Mouse (Mus musculus) heart, embryonic 10.5 days (tissue): Measurements from ENCODE around the gene Tmem179. TPM values are rescaled to one million over a fixed set of nuclear protein-coding genes. Genes with fewer than 3 reads are reported as not detected.

Source experiments
- DNase-seq: peaks from one replicate; pipeline ENCODE4 v3.0.0-alpha.2; 2017; ENCODE audit warnings: low spot score
- H3K27ac ChIP-seq: fragments of 300-500 bp; sonication (generic); 2 replicates; pipeline ENCODE4 v1.5.1; 2016; ENCODE audit warnings: mild to moderate bottlenecking
- H3K27me3 ChIP-seq: fragments of 300-500 bp; sonication (generic); 2 replicates; pipeline ENCODE4 v1.6.1; 2016; ENCODE audit warnings: mild to moderate bottlenecking; ENCODE audit not compliant: poor library complexity, insufficient read depth, severe bottlenecking
- H3K36me3 ChIP-seq: fragments of 300-500 bp; sonication (generic); 2 replicates; pipeline ENCODE4 v1.6.1; 2016; ENCODE audit warnings: mild to moderate bottlenecking, moderate library complexity
- H3K4me1 ChIP-seq: fragments of 300-500 bp; sonication (generic); 2 replicates; pipeline ENCODE4 v1.6.1; 2016; ENCODE audit warnings: mild to moderate bottlenecking
- H3K4me3 ChIP-seq: fragments of 300-500 bp; sonication (generic); 2 replicates; pipeline ENCODE4 v1.5.1; 2016; ENCODE audit warnings: mild to moderate bottlenecking, moderate library complexity
- H3K9me3 ChIP-seq: fragments of 300-500 bp; sonication (generic); 2 replicates; pipeline ENCODE4 v1.6.1; 2016; ENCODE audit warnings: mild to moderate bottlenecking, moderate library complexity
- WGBS: fragments of 180-500 bp; shearing (Covaris S2); methylation state at CpG from one replicate; pipeline ENCODE4 v1.1.7; 2016; 5-methylcytosine and 5-hydroxymethylcytosine counted together
- polyA plus RNA-seq: library from polyadenylated mRNA; unstranded; fragments of >200 nt; fragmentation: Nextera tagmentation; extraction: Ambion mirVana; gene quantifications from 2 replicates; pipeline ENCODE4 v1.2.1, GENCODE M21; 2016

Gene Tmem179
- polyA plus RNA-seq, 1 experiment from 2014 or later: 1.5 TPM

DNA sequence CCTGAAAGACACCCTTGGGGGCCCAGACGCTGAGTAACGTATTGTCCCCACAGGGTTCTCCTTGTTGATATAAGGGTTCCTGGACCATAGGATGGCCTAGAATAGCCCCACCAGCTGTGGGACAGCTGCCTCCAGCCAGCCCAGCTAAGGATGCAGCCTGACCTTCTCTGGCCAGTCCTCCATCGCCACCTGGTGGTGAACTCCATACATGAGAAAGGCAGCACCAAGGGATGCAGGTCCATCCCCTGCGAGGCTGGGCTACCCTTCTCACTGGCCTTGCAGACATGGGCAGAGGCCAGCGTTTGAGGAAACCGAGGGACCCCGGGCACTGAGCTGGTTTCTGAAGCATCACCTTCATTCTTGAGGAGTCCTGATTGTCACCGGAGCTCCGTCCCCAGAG is 42.8 kb downstream of the Tmem179 start:
- Histone ChIP-seq H3K27ac (0 out of 2 replicates have a peak overlapping the region, but pooled peaks have one; percentile 3), H3K4me3 (no peak overlapping the region), H3K27me3 (peaks cover 85% of the 10 kb centered on the region), H3K9me3 (no peaks in the 10 kb centered on the region), H3K4me1 (no peaks in the 10 kb centered on the region), H3K36me3 (no peaks in the 10 kb centered on the region)
- peak; percentile 87 for DNase-seq
- 15% methylated on average over 9 of the region's 9 CpGs for WGBS

DNA sequence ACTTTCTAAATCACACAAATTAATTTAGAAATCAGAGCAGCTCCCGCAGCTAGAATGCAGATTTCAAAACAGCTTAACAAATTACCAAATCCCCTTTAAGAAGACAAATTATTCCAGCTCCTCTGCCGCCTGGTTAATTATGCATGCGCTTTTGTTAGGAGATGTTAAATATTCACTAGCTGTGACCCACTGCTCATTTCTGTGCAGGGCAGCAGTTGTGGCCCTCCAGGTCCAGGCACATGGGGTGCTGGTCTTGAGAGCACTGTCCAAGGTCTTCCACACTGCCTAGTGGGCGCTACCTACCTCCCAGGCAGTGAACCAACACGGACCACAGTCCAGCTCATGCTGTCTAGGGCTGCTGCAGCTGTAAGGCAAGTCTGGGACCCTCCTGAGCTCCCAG is 46.3 kb downstream of the Tmem179 start:
- peaks cover 89% of the 10 kb centered on the region for H3K27me3 ChIP-seq
- H3K4me3 ChIP-seq: no peak overlapping the region
- H3K27ac ChIP-seq: no peak overlapping the region
- H3K4me1 ChIP-seq: no peaks in the 10 kb centered on the region
- H3K36me3 ChIP-seq: no peaks in the 10 kb centered on the region
- no peaks in the 10 kb centered on the region for H3K9me3 ChIP-seq
- WGBS: 69% methylated on average over 5 of the region's 5 CpGs
- no peak for DNase-seq

DNA sequence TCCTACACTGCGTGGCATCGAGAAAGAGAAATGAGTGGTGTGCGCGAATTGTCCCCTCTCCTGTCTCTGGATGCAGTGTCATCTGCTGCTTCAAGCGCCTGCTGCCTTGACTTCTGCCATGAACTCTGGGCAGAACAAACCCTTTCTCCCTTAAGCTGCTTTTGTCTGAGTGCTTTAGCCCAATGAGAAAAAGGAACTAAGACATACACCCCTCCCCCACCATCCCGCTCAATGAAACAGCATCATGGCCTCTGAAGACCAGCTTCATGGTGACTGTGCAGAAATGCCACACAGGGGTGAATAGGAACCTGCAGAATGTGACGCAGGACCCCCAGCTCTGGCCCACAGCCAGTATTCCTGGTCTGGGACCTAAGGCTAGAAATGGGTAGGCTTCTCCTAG is 47.2 kb downstream of the Tmem179 start:
- Histone ChIP-seq H3K27ac (no peak overlapping the region), H3K4me1 (no peaks in the 10 kb centered on the region), H3K4me3 (no peak overlapping the region), H3K36me3 (no peaks in the 10 kb centered on the region), H3K27me3 (peaks cover 83% of the 10 kb centered on the region), H3K9me3 (no peaks in the 10 kb centered on the region)
- DNase-seq: no peak
- 87% methylated on average over 7 of the region's 7 CpGs for WGBS

DNA sequence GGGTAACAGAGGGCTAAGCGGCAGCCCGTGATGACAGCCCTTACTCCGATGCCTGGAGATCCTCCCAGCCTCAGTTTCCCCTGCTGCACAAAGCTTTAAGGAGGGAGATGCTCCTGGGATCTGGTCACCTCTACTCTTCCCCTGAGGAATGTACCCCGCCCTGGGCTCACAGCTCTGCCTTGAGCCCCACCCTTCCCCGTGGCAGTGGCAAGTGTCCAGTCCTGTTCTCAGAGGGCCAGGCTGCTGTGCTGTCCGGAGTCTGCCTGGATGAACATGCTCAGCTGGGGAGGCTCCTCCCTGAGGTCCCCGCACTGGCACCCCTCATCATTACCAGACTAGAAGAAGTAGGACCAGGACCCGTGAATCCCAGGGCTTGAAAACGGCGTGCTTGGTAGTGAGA is 49.2 kb downstream of the Tmem179 start:
- Histone ChIP-seq H3K9me3 (no peaks in the 10 kb centered on the region), H3K36me3 (no peaks in the 10 kb centered on the region), H3K4me1 (no peaks in the 10 kb centered on the region), H3K27me3 (peaks cover 63% of the 10 kb centered on the region), H3K27ac (no peak overlapping the region), H3K4me3 (no peak overlapping the region)
- WGBS: 75% methylated on average over 10 of the region's 10 CpGs
- no peak for DNase-seq

DNA sequence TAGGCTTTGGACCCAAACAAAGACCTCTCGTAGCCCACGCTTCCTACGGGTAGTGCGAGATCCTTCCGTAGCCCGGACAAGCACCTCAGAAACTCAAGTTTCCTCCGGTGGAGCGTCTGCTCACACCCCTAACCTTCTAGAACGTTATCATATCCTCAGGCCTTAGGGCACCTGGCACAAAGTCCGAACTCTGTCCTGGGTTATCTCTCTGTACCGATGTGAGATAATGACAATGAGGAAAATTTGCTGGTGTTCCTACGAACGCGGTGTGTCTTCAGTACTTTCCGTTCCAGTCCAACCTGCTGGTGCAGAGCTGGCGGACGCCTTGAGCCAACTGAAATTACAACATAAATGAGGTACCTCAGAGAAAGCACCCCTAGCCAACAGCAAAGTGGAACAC is 50.6 kb downstream of the Tmem179 start:
- no peak for DNase-seq
- Histone ChIP-seq H3K27ac (no peak overlapping the region), H3K4me1 (no peaks in the 10 kb centered on the region), H3K27me3 (peaks cover 58% of the 10 kb centered on the region), H3K9me3 (no peaks in the 10 kb centered on the region), H3K36me3 (no peaks in the 10 kb centered on the region), H3K4me3 (no peak overlapping the region)
- WGBS: 84% methylated on average over 17 of the region's 17 CpGs

DNA sequence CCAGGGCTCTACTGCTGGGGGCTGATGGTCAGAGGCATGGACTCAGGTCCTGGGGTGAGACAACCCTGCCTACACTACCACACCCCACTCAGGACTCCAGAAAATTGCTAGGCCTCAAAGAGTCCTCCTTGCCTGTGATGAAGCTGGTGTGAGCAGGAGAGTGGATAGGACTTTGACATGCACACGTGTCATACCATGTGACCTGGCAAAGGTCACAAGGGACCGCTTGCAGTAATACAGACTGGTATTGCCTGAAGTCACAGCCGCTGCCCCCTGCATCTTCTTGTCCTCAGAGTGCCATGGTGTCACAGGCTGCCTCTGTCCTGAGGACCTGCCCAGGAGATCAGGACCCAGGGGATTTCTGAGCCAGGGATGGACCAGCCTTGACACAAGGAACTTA is 52.0 kb downstream of the Tmem179 start:
- DNase-seq: no peak
- H3K9me3 ChIP-seq: no peaks in the 10 kb centered on the region
- no peaks in the 10 kb centered on the region for H3K36me3 ChIP-seq
- H3K27ac ChIP-seq: no peak overlapping the region
- H3K27me3 ChIP-seq: peaks cover 48% of the 10 kb centered on the region
- no peaks in the 10 kb centered on the region for H3K4me1 ChIP-seq
- H3K4me3 ChIP-seq: no peak overlapping the region
- WGBS: 82% methylated on average over 3 of the region's 3 CpGs

DNA sequence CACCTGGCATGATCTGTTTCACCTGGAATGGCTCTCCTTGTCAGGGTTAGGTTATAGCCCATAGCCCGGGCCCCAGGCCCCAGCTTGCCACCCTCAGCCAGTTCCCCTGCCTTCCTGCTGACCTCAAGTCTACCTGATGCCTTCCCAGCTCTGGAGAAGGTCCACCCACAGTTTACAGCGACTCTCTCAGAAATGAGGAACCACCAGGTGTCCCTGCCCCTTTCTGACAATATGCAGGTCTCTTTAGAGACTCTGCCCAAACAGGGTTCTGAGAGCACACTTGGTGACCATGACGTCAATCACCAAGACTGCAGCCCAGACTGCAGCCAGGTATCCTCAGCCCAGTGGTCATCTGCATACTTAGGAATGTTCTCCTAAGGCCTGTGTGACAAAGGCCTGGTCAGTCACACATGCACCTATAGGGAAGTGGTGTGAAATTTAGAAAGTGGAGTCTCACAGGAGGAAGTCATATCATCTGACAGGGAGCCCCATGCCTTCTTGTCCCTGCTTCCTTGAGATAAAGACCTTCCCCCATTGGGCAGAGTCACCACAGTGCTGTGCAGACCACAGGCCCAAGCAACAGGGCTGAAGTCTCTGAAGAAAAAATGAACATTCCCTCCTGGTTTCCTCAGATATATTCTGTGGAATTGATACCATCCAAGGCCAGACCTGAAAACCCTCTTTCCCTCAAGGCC is 52.6 kb downstream of the Tmem179 start:
- 77% methylated on average over 3 of the region's 3 CpGs for WGBS
- no peak overlapping the region for H3K27ac ChIP-seq
- H3K27me3 ChIP-seq: peaks cover 46% of the 10 kb centered on the region
- no peak overlapping the region for H3K4me3 ChIP-seq
- DNase-seq: no peak
- no peaks in the 10 kb centered on the region for H3K4me1 ChIP-seq
- no peaks in the 10 kb centered on the region for H3K36me3 ChIP-seq
- H3K9me3 ChIP-seq: no peaks in the 10 kb centered on the region

DNA sequence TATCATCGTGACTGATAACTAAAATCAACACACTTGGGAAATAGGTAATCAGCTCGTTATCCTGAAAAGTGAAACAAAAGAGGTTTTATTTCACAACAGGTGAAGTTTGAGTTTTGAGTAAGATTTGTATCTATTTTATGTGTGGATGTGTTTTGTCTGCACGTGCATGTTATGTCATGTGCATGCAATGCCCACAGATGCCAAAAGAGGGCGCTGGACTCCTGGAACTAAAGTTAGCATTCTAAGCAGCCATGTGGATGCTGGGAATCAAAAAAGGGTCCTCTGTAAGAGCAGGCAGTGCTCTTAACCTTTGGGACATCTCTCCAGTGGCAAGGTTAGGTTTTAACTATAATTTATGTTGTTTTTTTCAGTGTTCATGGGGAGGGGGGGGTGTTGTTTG is 53.3 kb downstream of the Tmem179 start:
- Histone ChIP-seq H3K4me3 (no peak overlapping the region), H3K27me3 (peaks cover 45% of the 10 kb centered on the region), H3K27ac (no peak overlapping the region), H3K36me3 (no peaks in the 10 kb centered on the region), H3K4me1 (no peaks in the 10 kb centered on the region), H3K9me3 (no peaks in the 10 kb centered on the region)
- no peak for DNase-seq
- 62% methylated on average over 4 of the region's 4 CpGs for WGBS

DNA sequence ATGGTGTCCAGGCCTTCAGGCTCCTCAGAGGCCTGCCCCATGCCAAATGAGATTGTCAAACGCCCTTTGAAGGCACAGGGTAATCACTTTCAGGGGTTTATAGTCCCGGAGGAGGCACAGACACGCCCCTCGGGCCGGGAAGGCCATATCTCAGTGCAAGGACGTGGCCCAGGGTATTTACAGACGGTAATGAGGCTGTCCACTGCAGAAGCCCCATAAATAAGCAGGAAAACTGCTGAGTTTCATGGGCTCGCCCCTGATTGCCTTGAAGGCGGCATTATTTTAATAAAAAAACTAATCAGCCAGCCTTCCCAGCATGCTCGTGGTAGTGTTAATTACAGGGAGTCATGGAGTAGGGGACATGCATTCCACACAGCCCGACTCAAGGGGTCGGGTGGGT is 54.1 kb downstream of the Tmem179 start:
- Histone ChIP-seq H3K4me1 (no peaks in the 10 kb centered on the region), H3K36me3 (no peaks in the 10 kb centered on the region), H3K4me3 (no peak overlapping the region), H3K9me3 (no peaks in the 10 kb centered on the region), H3K27me3 (peaks cover 42% of the 10 kb centered on the region), H3K27ac (no peak overlapping the region)
- no peak for DNase-seq
- WGBS: 64% methylated on average over 12 of the region's 12 CpGs

DNA sequence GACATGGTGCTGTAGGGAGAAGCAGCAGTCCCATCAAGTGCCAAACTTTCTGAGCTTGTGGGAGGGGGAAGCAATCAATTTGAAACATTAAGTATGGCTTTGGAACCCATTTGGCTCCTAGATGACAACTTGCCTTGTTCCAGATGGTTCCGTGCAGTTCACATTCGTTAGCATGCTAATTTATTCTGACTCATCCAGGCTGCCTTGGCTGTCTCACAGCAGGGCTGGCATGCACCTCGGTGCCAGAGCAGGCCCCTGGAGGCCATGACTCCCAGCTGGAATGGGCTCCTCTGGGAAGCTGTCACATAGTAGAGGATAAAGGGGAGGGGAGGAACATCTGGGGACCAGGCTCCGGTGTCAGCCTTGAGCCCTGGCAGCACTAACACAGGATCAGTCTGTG is 58.7 kb downstream of the Tmem179 start:
- Histone ChIP-seq H3K36me3 (no peaks in the 10 kb centered on the region), H3K4me3 (no peak overlapping the region), H3K9me3 (no peaks in the 10 kb centered on the region), H3K27me3 (peaks cover 20% of the 10 kb centered on the region; the same call in 1 of the 2 replicates), H3K27ac (no peak overlapping the region), H3K4me1 (no peaks in the 10 kb centered on the region)
- WGBS: 56% methylated on average over 4 of the region's 4 CpGs
- DNase-seq: no peak

DNA sequence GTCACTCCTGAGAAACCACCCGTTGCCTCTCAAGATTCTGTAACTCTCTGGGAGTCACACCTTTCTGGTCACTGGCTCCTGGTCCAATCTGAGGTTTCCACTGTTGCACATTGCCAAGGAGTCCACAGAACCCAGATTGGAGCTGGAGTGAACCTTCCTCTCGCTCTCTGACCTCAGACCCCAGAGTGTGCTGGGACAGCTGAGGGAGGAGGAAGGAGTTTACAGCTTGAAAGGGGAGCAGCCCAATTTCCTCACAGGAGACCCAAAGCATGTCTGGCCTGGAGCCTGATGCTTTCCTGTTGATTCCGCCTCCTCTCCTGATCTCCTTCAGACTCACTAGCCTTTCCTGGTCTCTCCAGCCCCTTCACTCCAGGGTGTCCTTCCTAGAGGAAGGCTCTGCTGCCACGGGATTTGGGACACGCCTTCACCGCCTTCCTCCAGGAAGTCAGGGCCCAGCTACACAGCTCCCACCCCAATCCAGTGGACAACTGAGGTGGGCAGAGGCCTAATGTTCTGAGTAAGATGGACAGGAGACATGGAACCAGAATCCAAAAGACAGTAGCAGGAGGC is 60.3 kb downstream of the Tmem179 start:
- H3K9me3 ChIP-seq: no peaks in the 10 kb centered on the region
- no peaks in the 10 kb centered on the region for H3K36me3 ChIP-seq
- no peak for DNase-seq
- no peak overlapping the region for H3K4me3 ChIP-seq
- H3K4me1 ChIP-seq: no peaks in the 10 kb centered on the region
- H3K27me3 ChIP-seq: peaks cover 16% of the 10 kb centered on the region; the same call in 1 of the 2 replicates
- 69% methylated on average over 6 of the region's 6 CpGs for whole genome bisulfite sequencing
- no peak overlapping the region for H3K27ac ChIP-seq

DNA sequence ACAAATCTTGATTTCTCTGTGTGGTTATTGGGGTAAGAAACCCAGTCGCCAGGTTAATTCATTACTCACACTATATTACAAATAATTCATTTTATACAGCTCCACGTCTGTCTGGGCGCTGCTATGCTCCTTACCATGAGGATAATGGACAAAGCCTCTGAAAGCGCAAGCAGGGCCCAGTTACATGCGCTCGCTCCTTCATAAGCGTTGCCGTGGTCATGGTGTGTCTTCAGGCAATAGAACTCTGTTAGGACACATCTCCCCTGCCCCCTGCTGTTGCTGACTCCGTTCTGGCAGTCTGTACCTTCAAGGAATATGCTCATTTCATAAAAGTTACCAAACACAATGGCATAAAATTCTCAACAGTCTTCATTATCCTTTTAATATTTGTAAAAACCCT is 64.7 kb downstream of the Tmem179 start:
- no peak overlapping the region for H3K4me3 ChIP-seq
- H3K9me3 ChIP-seq: peaks cover 1% of the 10 kb centered on the region; the same call in 1 of the 2 replicates
- DNase-seq: no peak
- H3K36me3 ChIP-seq: no peaks in the 10 kb centered on the region
- H3K27me3 ChIP-seq: no peaks in the 10 kb centered on the region
- H3K27ac ChIP-seq: no peak overlapping the region
- H3K4me1 ChIP-seq: no peaks in the 10 kb centered on the region
- WGBS: 88% methylated on average over 9 of the region's 9 CpGs

DNA sequence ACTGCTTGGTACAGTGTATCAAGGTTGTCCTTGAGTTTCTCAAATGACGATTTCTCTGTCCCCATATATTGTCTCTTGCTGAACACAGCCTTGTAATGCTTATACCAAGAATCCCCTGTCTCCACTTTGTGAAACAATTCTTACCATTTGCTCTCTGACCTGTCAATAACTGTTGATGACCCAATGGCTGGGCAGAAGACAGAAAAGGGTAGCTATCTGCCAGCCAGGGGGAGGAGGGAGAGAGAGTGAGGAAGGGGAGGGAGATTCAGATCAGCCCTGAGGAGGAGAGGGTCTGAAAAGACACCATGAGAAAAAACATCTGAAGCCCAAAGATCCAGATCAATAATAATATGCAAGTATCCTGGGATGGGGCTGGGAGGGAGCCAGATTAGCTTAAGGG is 65.2 kb downstream of the Tmem179 start:
- Histone ChIP-seq H3K9me3 (peaks cover 6% of the 10 kb centered on the region; the same call in 1 of the 2 replicates), H3K27ac (no peak overlapping the region), H3K4me3 (no peak overlapping the region), H3K4me1 (no peaks in the 10 kb centered on the region), H3K27me3 (no peaks in the 10 kb centered on the region), H3K36me3 (no peaks in the 10 kb centered on the region)
- WGBS: 74% methylated on average over 1 of the region's 1 CpGs
- DNase-seq: no peak

DNA sequence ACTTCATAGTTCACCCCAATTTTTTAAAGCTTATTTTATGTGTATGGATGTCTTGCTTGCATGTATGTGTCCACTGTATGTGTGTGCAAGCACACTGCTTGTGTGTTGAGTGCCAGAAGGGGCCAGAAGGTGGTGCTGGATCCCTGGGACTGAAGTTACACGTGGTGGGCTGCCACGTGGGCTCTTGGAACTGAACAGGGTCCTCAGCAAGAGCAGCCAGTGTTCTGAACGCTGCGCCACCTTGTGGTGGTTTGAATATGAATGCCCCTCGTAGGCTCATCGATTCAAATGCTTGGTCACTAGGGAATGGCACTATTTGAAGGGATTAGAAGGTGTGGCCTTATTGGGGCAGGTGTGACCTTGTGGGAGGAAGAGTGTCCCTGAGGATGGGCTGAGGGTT is 65.7 kb downstream of the Tmem179 start:
- no peaks in the 10 kb centered on the region for H3K4me1 ChIP-seq
- no peak overlapping the region for H3K27ac ChIP-seq
- no peaks in the 10 kb centered on the region for H3K27me3 ChIP-seq
- WGBS: 30% methylated on average over 6 of the region's 6 CpGs
- H3K36me3 ChIP-seq: no peaks in the 10 kb centered on the region
- peaks cover 8% of the 10 kb centered on the region; the same call in 1 of the 2 replicates for H3K9me3 ChIP-seq
- DNase-seq: no peak
- H3K4me3 ChIP-seq: no peak overlapping the region
